Mouse (Mus musculus) lung, embryonic 15.5 days (tissue): ENCODE measurements around the gene Ran. TPM values are rescaled to one million over a fixed set of nuclear protein-coding genes. Genes with fewer than 3 reads are reported as not detected.

Experiments
- ATAC-seq: fragments of 200-750 bp; cut with Nextera tagmentation; 2 replicates; pipeline ENCODE4 v1.8.0; 2017; ENCODE audit warnings: moderate number of reproducible peaks, borderline replicate concordance; ENCODE audit not compliant: low FRiP score, low TSS enrichment; ENCODE audit errors: extremely low read depth
- H3K27ac ChIP-seq: fragments of 300-500 bp; sonication (generic); 2 replicates; pipeline ENCODE4 v1.5.1; 2015; ENCODE audit warnings: moderate library complexity, mild to moderate bottlenecking, inconsistent platforms
- H3K27me3 ChIP-seq: fragments of 300-500 bp; sonication (generic); 2 replicates; pipeline ENCODE4 v1.6.1; 2015; ENCODE audit warnings: inconsistent platforms
- H3K36me3 ChIP-seq: fragments of 300-500 bp; sonication (generic); 2 replicates; pipeline ENCODE4 v1.6.1; 2015; ENCODE audit warnings: inconsistent platforms
- H3K4me1 ChIP-seq: fragments of 300-500 bp; sonication (generic); 2 replicates; pipeline ENCODE4 v1.6.1; 2015; ENCODE audit warnings: inconsistent platforms
- H3K4me2 ChIP-seq: fragments of 300-500 bp; sonication (generic); 2 replicates; pipeline ENCODE4 v1.6.1; 2015; ENCODE audit warnings: inconsistent platforms, mild to moderate bottlenecking, moderate library complexity
- H3K4me3 ChIP-seq: fragments of 300-500 bp; sonication (generic); 2 replicates; pipeline ENCODE4 v1.5.1; 2015; ENCODE audit warnings: mild to moderate bottlenecking, inconsistent platforms
- H3K9ac ChIP-seq: fragments of 300-500 bp; sonication (generic); 2 replicates; pipeline ENCODE4 v1.6.1; 2015; ENCODE audit warnings: inconsistent platforms
- H3K9me3 ChIP-seq: fragments of 300-500 bp; sonication (generic); 2 replicates; pipeline ENCODE4 v1.6.1; 2016; ENCODE audit warnings: inconsistent platforms
- WGBS: fragments of 180-500 bp; shearing (Covaris S2); methylation state at CpG from one replicate; pipeline ENCODE4 v1.1.7; 2015; 5-methylcytosine and 5-hydroxymethylcytosine counted together
- polyA plus RNA-seq: library from polyadenylated mRNA; unstranded; fragments of >200 nt; fragmentation: Nextera tagmentation; extraction: Ambion mirVana; gene quantifications from 2 replicates; pipeline ENCODE4 v1.2.1, GENCODE M21; 2015

Gene Ran
- polyA plus RNA-seq, 1 experiment from 2014 or later = 634 TPM

- Histone ChIP-seq H3K36me3 (peaks cover 8% of the 10 kb centered on the region; the same call in 1 of the 2 replicates), H3K27ac (no peak overlapping the region), H3K4me3 (no peak overlapping the region), H3K4me2 (no peak overlapping the region), H3K4me1 (peaks cover 24% of the 10 kb centered on the region), H3K27me3 (no peaks in the 10 kb centered on the region), H3K9ac (no peak overlapping the region), H3K9me3 (no peaks in the 10 kb centered on the region)
- no peak for ATAC-seq
- WGBS = 44% methylated on average over 8 of the region's 8 CpGs
These were observed 19.0 kb upstream of the Ran start for GRCm38 (mm10) chr5:129000706-129001468.

GRCm38 (mm10) chr5:129002571-129003011 lies 17.3 kb upstream of the Ran start:
- H3K36me3 ChIP-seq = peaks cover 7% of the 10 kb centered on the region; the same call in 1 of the 2 replicates
- H3K27me3 ChIP-seq = no peaks in the 10 kb centered on the region
- H3K27ac ChIP-seq = peak overlapping the region; percentile 76
- no peaks in the 10 kb centered on the region for H3K9me3 ChIP-seq
- WGBS = 30% methylated on average over 14 of the region's 14 CpGs
- peak; percentile 62 for ATAC-seq
- H3K4me2 ChIP-seq = peak overlapping the region; percentile 8; the same call in 1 of the 2 replicates
- peaks cover 39% of the 10 kb centered on the region for H3K4me1 ChIP-seq
- H3K4me3 ChIP-seq = no peak overlapping the region
- H3K9ac ChIP-seq = no peak overlapping the region

DNA sequence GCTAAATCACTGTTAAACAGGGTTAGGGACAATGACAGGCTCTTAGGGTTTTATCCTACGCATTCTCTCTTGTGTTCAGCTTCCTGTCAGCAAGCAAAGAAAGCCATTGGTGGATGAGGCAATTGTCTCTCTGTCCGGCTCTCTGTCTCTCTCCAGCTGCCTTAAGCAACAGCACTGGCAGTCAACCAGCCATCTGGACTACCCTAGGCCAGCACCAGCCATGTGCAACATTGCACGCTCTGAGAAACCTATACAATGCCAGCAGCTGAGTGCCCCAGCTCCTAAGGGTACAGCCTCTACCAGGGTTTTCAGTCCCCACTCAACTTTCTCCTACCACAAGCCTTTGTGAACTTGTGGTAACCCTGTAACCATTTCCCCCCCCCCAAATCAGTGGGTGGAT lies 14.5 kb upstream of the Ran start:
- no peak overlapping the region for H3K4me3 ChIP-seq
- ATAC-seq = no peak
- H3K27ac ChIP-seq = no peak overlapping the region
- H3K9me3 ChIP-seq = no peaks in the 10 kb centered on the region
- H3K27me3 ChIP-seq = no peaks in the 10 kb centered on the region
- no peak overlapping the region for H3K9ac ChIP-seq
- H3K4me2 ChIP-seq = peak overlapping the region; percentile 82; the same call in 1 of the 2 replicates
- H3K36me3 ChIP-seq = no peaks in the 10 kb centered on the region
- H3K4me1 ChIP-seq = peaks cover 49% of the 10 kb centered on the region
- WGBS = 80% methylated on average over 3 of the region's 3 CpGs

DNA sequence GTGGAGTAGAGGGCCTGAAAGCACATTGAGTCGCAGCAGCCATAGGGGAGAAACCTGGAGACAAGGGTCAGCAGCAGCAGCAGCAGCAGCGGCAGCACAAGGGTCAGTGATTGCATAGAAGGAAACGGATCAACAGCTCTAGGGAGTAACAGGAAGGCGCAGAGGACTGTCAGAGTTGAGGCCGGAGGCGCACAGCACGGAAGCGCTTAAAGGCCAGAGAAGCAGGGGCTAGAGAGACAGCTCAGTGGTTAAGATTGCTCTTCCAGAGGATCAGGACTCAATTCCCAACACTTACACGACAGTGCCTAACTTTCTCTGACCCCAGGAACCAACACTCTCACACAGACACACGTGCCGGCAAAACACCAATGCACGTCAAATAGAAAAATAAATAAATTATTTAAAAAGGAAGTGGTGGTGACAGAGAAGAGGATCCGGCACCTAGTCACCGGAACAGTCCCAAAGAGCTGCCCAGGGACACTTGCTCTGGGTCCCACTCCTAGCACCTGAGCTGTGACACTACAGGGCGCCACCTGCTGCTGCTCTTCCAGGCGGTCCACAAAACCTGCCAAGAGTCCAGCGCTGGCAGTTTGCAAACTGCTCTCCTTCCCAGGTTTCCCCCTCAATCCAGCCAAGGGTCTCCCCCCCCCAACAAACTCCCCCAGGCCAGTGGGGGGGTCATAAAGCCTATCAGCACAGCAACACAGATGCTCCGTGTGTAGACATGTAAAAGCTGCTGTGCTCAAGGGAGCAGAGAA lies 13.7 kb upstream of the Ran start:
- Histone ChIP-seq H3K4me3 (no peak overlapping the region), H3K9ac (no peak overlapping the region), H3K36me3 (no peaks in the 10 kb centered on the region), H3K4me2 (peak overlapping the region; percentile 82), H3K9me3 (no peaks in the 10 kb centered on the region), H3K27ac (no peak overlapping the region), H3K27me3 (no peaks in the 10 kb centered on the region), H3K4me1 (peaks cover 49% of the 10 kb centered on the region)
- ATAC-seq = no peak
- 60% methylated on average over 18 of the region's 18 CpGs for WGBS

GRCm38 (mm10) chr5:129007105-129007957 lies 12.5 kb upstream of the Ran start:
- Histone ChIP-seq H3K4me1 (peaks cover 40% of the 10 kb centered on the region), H3K36me3 (no peaks in the 10 kb centered on the region), H3K9ac (peak overlapping the region; percentile 63), H3K4me2 (peak overlapping the region; percentile 82), H3K27ac (no peak overlapping the region), H3K4me3 (peak overlapping the region; percentile 62), H3K27me3 (no peaks in the 10 kb centered on the region), H3K9me3 (no peaks in the 10 kb centered on the region)
- 50% methylated on average over 14 of the region's 14 CpGs for WGBS
- no peak for ATAC-seq

- Histone ChIP-seq H3K4me2 (peak overlapping the region; percentile 82), H3K4me3 (peak overlapping the region; percentile 62), H3K9me3 (no peaks in the 10 kb centered on the region), H3K36me3 (no peaks in the 10 kb centered on the region), H3K9ac (peak overlapping the region; percentile 63), H3K27me3 (no peaks in the 10 kb centered on the region), H3K27ac (no peak overlapping the region), H3K4me1 (peaks cover 34% of the 10 kb centered on the region)
- WGBS = under 1% methylated on average over 18 of the region's 18 CpGs
- ATAC-seq = peak; percentile 41
These were observed 11.9 kb upstream of the Ran start for GRCm38 (mm10) chr5:129008008-129008407.

DNA sequence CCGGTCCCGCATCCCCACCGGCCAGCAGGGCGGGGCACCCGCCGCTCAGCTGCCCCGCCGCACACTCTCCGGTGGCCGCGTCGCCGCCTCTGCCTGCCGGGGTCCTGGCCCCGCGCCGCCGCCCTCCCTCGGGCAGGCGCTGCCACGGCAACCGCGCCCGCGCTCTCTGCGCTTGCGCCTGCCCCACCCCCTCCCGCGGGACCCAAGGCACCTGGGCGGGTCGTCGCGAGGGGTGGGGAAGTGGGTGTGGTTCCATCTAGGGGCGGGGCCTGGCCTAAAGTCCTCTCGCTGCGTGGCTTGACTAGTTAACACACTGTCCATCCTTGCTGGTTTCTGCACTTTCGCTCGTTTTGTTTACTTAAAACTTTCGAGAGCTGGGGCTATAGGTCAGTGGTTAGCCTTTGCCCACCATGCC lies 11.4 kb upstream of the Ran start, which contains the start of gene Stx2:
Gene Stx2 (minus strand): TSS at position 163 of the 415 bp plus-strand sequence.
- no peak within 1 kb of the TSS for H3K27ac ChIP-seq
- peak; percentile 94 for ATAC-seq
- H3K4me3 ChIP-seq = peak within 1 kb of the TSS; percentile 62
- H3K9ac ChIP-seq = peak within 1 kb of the TSS; percentile 63
- H3K36me3 ChIP-seq = no peaks in the 10 kb centered on the region
- H3K27me3 ChIP-seq = no peaks in the 10 kb centered on the region
- peaks cover 31% of the 10 kb centered on the region for H3K4me1 ChIP-seq
- WGBS = under 1% methylated on average over 39 of the region's 39 CpGs
- H3K9me3 ChIP-seq = no peaks in the 10 kb centered on the region
- peak within 1 kb of the TSS; percentile 82 for H3K4me2 ChIP-seq

DNA sequence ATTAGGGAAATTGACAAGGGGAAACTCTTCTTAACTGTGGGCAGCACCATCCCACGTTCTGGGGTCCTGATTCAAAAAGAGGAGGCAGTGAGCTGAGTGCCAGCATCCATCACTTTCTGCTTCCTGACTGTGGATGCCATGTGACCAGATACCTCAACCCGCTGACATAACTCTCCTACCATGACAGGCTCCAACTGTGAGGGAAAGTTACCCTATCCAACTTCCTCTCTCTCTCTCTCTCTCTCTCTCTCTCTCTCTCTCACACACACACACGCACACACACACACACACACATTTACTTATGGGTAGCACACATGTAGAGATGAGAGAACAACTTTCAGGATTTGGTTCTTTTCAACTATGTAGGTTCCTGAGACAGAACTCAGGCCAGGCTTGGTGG lies 10.3 kb upstream of the Ran start:
- no peaks in the 10 kb centered on the region for H3K9me3 ChIP-seq
- 81% methylated on average over 3 of the region's 3 CpGs for WGBS
- H3K4me1 ChIP-seq = peaks cover 31% of the 10 kb centered on the region
- no peak overlapping the region for H3K4me3 ChIP-seq
- H3K27me3 ChIP-seq = no peaks in the 10 kb centered on the region
- no peak overlapping the region for H3K4me2 ChIP-seq
- H3K27ac ChIP-seq = no peak overlapping the region
- no peak for ATAC-seq
- H3K9ac ChIP-seq = no peak overlapping the region
- no peaks in the 10 kb centered on the region for H3K36me3 ChIP-seq

DNA sequence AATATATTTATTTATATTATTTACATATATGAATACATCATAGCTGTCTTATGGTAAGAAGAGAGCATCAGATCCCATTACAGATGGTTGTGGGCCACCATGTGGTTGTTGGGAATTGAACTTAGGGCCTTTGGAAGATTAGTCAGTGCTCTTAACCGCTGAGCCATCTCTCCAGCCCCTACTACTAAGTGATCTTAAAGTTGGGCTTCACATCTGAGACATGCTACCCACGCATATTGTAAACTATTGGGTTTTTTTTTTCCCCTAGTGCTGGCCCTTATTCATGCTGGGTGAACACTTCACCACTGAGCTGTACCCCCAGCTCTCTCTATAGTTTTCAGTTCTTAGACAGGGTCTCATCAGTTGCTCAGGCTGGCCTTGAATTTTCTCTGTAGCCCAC lies 8.9 kb upstream of the Ran start:
- WGBS = 53% methylated on average over 2 of the region's 2 CpGs
- no peaks in the 10 kb centered on the region for H3K36me3 ChIP-seq
- no peak overlapping the region for H3K27ac ChIP-seq
- H3K9ac ChIP-seq = no peak overlapping the region
- no peak overlapping the region for H3K4me2 ChIP-seq
- peaks cover 24% of the 10 kb centered on the region for H3K4me1 ChIP-seq
- no peaks in the 10 kb centered on the region for H3K27me3 ChIP-seq
- H3K4me3 ChIP-seq = no peak overlapping the region
- ATAC-seq = no peak
- no peaks in the 10 kb centered on the region for H3K9me3 ChIP-seq

DNA sequence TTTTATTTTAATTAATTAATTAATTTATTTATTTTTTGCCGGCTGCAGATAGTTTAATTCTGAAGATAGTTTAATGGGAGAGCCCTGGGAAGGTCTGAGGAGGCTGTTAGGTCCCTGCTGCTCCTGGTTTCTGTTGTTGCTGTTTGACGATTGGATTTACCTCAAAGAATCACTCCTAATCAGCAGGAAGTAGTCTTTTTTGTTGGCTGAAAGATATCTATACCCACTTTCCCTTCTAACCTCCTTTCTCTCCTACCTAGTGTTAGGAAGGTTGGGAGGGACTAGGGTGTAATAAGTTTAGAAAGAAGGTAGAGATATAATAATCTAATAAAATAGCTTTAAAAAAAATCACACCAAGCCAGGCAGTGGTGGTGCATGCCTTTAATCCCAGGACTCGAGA lies 4.8 kb upstream of the Ran start:
- Histone ChIP-seq H3K9me3 (no peaks in the 10 kb centered on the region), H3K36me3 (no peaks in the 10 kb centered on the region), H3K4me3 (no peak overlapping the region), H3K27me3 (no peaks in the 10 kb centered on the region), H3K9ac (no peak overlapping the region), H3K4me2 (no peak overlapping the region), H3K27ac (no peak overlapping the region), H3K4me1 (peaks cover 6% of the 10 kb centered on the region)
- no peak for ATAC-seq
- 64% methylated on average over 3 of the region's 3 CpGs for WGBS

DNA sequence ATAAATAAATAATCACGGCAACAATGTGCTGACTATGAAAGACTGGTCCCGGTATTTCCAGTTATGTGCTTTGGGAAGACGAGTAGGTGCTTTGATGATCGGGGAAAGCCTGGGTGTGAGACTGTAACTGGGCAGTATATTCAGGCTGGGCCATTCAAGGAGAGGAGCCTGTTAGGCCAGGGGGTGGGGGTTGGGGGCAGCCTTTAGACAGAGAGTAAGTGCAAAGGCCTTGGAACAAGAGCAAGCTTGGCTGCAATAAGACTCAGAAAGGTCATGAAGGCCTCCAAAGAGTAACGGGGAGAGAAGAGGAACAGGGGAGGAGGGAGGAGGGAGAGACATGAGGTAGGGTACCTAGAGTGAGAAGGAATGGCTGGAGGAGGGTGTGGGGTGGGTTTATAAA lies 4.3 kb upstream of the Ran start:
- Histone ChIP-seq H3K27me3 (no peaks in the 10 kb centered on the region), H3K4me3 (no peak overlapping the region), H3K9ac (no peak overlapping the region), H3K4me1 (peaks cover 6% of the 10 kb centered on the region), H3K27ac (no peak overlapping the region), H3K4me2 (no peak overlapping the region), H3K36me3 (no peaks in the 10 kb centered on the region), H3K9me3 (no peaks in the 10 kb centered on the region)
- WGBS = 74% methylated on average over 5 of the region's 5 CpGs
- no peak for ATAC-seq
